Comparison of ENCODE assay signal across 21 mouse cellular contexts in genomic region chr3:146683095-146683494, GRCm38 (mm10). TPM values are rescaled to one million over a fixed set of nuclear protein-coding genes. Genes with fewer than 3 reads are reported as not detected.
DNase-seq lines count a peak whose midpoint lies in the region; ATAC-seq and TF ChIP-seq lines count a peak whose summit lies in the region.
"Had no signal": no experiment of that assay in that cellular context is flagged by ENCODE, and none has a peak within 500 bp of the region (broad histone marks: within the 10 kb centered on the region; RNA-seq: fewer than 3 reads in every experiment).

No protein-coding gene starts in this region.

- H3K4me2 ChIP-seq in intestine, embryonic 15.5 days (replicated peaks), result 0 out of 2 replicates have a peak overlapping the region, but pooled peaks have one; percentile 62
- H3K4me2 ChIP-seq in intestine, postnatal 0 days (replicated peaks; ENCODE audit: low read depth), result no peak overlapping the region; the same call in 1 of the 2 replicates
- peak overlapping the region; percentile 58 for H3K4me2 ChIP-seq in limb, embryonic 13.5 days (replicated peaks)

- intact Hi-C loops in heart, adult 2 months (cut with DNase I), result loop anchor here (5.0 kb wide), 1 partner anchor 84 kb away; no protein-coding TSS in a partner anchor
- intact Hi-C loops in heart, postnatal 14 days (cut with DNase I), result loop anchor here (10.0 kb wide), 1 partner anchor 118 kb away; no protein-coding TSS in a partner anchor
- intact Hi-C loops in left cerebral cortex, adult 2 months (cut with DNase I), result no loop called here

- TF ChIP-seq POLR2A in heart, adult 2 months (IDR thresholded peaks at IDR 0.05; ENCODE audit: insufficient read depth, low read depth, low read length), result no peak

- TF ChIP-seq EP300 in heart, adult 2 months (IDR thresholded peaks at IDR 0.05; ENCODE audit: insufficient read depth, low read depth, low read length), result no peak

- H3K36me3 ChIP-seq in heart, adult 2 months (ENCODE audit: control insufficient read depth, insufficient read depth, low read length), result no peaks in the 10 kb centered on the region
- no peaks in the 10 kb centered on the region for H3K36me3 ChIP-seq in intestine, embryonic 15.5 days
- H3K36me3 ChIP-seq in intestine, postnatal 0 days (ENCODE audit: control insufficient read depth, insufficient read depth), result no peaks in the 10 kb centered on the region
- no peaks in the 10 kb centered on the region for H3K36me3 ChIP-seq in limb, embryonic 13.5 days
- H3K36me3 ChIP-seq: hindbrain, embryonic 10.5 days had no signal

- H3K9me3 ChIP-seq in intestine, embryonic 15.5 days, result no peaks in the 10 kb centered on the region
- no peaks in the 10 kb centered on the region for H3K9me3 ChIP-seq in intestine, postnatal 0 days (ENCODE audit: control insufficient read depth)
- no peaks in the 10 kb centered on the region for H3K9me3 ChIP-seq in limb, embryonic 13.5 days
- H3K9me3 ChIP-seq: hindbrain, embryonic 10.5 days had no signal

- H3K4me1 ChIP-seq in heart, adult 2 months (ENCODE audit: control insufficient read depth, insufficient read depth, low read length), result peaks cover 1% of the 10 kb centered on the region
- peaks cover 5% of the 10 kb centered on the region; the same call in 1 of the 2 replicates for H3K4me1 ChIP-seq in intestine, embryonic 15.5 days (replicated peaks)
- H3K4me1 ChIP-seq in intestine, postnatal 0 days (replicated peaks; ENCODE audit: control insufficient read depth, insufficient read depth, low read length), result peaks cover 3% of the 10 kb centered on the region; the same call in 1 of the 2 replicates
- H3K4me1 ChIP-seq in limb, embryonic 13.5 days, result peaks cover 28% of the 10 kb centered on the region

- WGBS in heart, adult 2 months, result 48% methylated on average over 2 of the region's 2 CpGs
- 85% methylated on average over 2 of the region's 2 CpGs for WGBS in intestine, embryonic 15.5 days
- WGBS in intestine, postnatal 0 days, result 72% methylated on average over 2 of the region's 2 CpGs
- 58% methylated on average over 2 of the region's 2 CpGs for WGBS in limb, embryonic 13.5 days

- H3K9ac ChIP-seq in heart, adult 2 months (ENCODE audit: low read depth, low read length), result no peak overlapping the region
- H3K9ac ChIP-seq in intestine, embryonic 15.5 days, result no peak overlapping the region
- H3K9ac ChIP-seq in intestine, postnatal 0 days (ENCODE audit: low read depth, low read length), result no peak overlapping the region
- H3K9ac ChIP-seq in limb, embryonic 13.5 days, result no peak overlapping the region
- H3K9ac ChIP-seq: liver, embryonic 14.5 days had no signal

- H3K4me3 ChIP-seq in heart, adult 2 months, result no peak overlapping the region
- no peak overlapping the region for H3K4me3 ChIP-seq in intestine, embryonic 15.5 days (replicated peaks)
- no peak overlapping the region for H3K4me3 ChIP-seq in intestine, postnatal 0 days (ENCODE audit: low read depth, low read length)
- H3K4me3 ChIP-seq in limb, embryonic 13.5 days, result no peak overlapping the region
- H3K4me3 ChIP-seq in left cerebral cortex, adult 2 months, result no peak overlapping the region
- H3K4me3 ChIP-seq: hindbrain, embryonic 10.5 days had no signal

- no peak for TF ChIP-seq CTCF in heart, adult 2 months (IDR thresholded peaks at IDR 0.05)
- no peak for TF ChIP-seq CTCF in intestine, postnatal 0 days (IDR thresholded peaks at IDR 0.05; ENCODE audit: low read depth)
- TF ChIP-seq CTCF in left cerebral cortex, adult 2 months (IDR thresholded peaks at IDR 0.05), result no peak

- H3K27ac ChIP-seq in heart, adult 2 months, result peak overlapping the region; percentile 55
- no peak overlapping the region for H3K27ac ChIP-seq in intestine, embryonic 15.5 days
- H3K27ac ChIP-seq in intestine, postnatal 0 days (ENCODE audit: low read depth, low read length), result no peak overlapping the region
- H3K27ac ChIP-seq in limb, embryonic 13.5 days, result no peak overlapping the region; the same call in 1 of the 2 replicates
- no peak overlapping the region for H3K27ac ChIP-seq in left cerebral cortex, adult 2 months
- H3K27ac ChIP-seq: hindbrain, embryonic 10.5 days; kidney, postnatal 0 days; liver, embryonic 14.5 days had no signal

- ATAC-seq in intestine, embryonic 15.5 days, result no peak
- ATAC-seq in intestine, postnatal 0 days, result no peak
- peak; percentile 14 for ATAC-seq in CD4-positive, CD25-positive, alpha-beta regulatory T cell, adult 4 months
- no peak for ATAC-seq in limb, embryonic 13.5 days (ENCODE audit: low FRiP score, low read depth)

- no peak for DNase-seq in heart, adult 2 months
- no peak for DNase-seq in heart, postnatal 14 days
- no peak for DNase-seq in left cerebral cortex, adult 2 months (ENCODE audit: extremely low spot score in 1 of 2, low spot score in 2 of 2)
- DNase-seq: adrenal gland, adult 8-10 months; B cell, adult 2 months; cerebellum, adult 18-20 months; lung, postnatal 36 days had no signal

- no peaks in the 10 kb centered on the region; the same call in 1 of the 2 replicates for H3K27me3 ChIP-seq in heart, adult 2 months (ENCODE audit: control insufficient read depth, insufficient read depth, low read length)
- no peaks in the 10 kb centered on the region for H3K27me3 ChIP-seq in intestine, embryonic 15.5 days (replicated peaks)
- H3K27me3 ChIP-seq in intestine, postnatal 0 days (replicated peaks; ENCODE audit: control insufficient read depth, insufficient read depth, low read length), result no peaks in the 10 kb centered on the region; the same call in 1 of the 2 replicates
- no peaks in the 10 kb centered on the region for H3K27me3 ChIP-seq in limb, embryonic 13.5 days

- no peaks in the 10 kb centered on the region for H3K79me2 ChIP-seq in heart, adult 2 months (replicated peaks; ENCODE audit: control insufficient read depth, insufficient read depth, low read length)

RNA-seq across cellular contexts. Expression of gene Samd13, which starts 2.3 kb away (rescaled TPM):
- 1 to 10 TPM; 1.9 to 2.1 TPM for total RNA-seq in heart, adult 2 months (2021)
- polyA plus RNA-seq in heart, adult 2 months (2012; rRNA removed), result 1.0 and 1.1 TPM in 2 replicates
- total RNA-seq in heart, postnatal 14 days (2021), result 1 to 10 TPM; 1.4 to 2.6 TPM
- 0.53 and 0.59 TPM in 2 replicates for polyA plus RNA-seq in intestine, embryonic 15.5 days (2015; fragmentation: Nextera tagmentation; extraction: Ambion mirVana)
- polyA plus RNA-seq in intestine, postnatal 0 days (2015; fragmentation: Nextera tagmentation; extraction: Ambion mirVana), result 0.07 and 0.14 TPM in 2 replicates
- under 1 TPM in 1 of 2 experiments, not detected in 1; 0.52 TPM for polyA plus RNA-seq in CD4-positive, CD25-positive, alpha-beta regulatory T cell, adult 4 months (2017; shearing (Covaris generic))
- polyA plus RNA-seq in limb, embryonic 13.5 days (2015; fragmentation: Nextera tagmentation; extraction: Ambion mirVana), result 1.4 and 1.9 TPM in 2 replicates
- total RNA-seq in left cerebral cortex, adult 2 months (2021), result under 1 TPM; 0.28 to 0.45 TPM

RNA-seq across cellular contexts. Expression of gene 4930503B20Rik, which starts 32.0 kb away (rescaled TPM):
- total RNA-seq in heart, adult 2 months (2021), result not detected
- polyA plus RNA-seq in heart, adult 2 months (2012; rRNA removed), result 0.09 and 0.16 TPM in 2 replicates
- under 1 TPM in 1 of 2 experiments, not detected in 1; 0.15 TPM for total RNA-seq in heart, postnatal 14 days (2021)
- polyA plus RNA-seq in intestine, embryonic 15.5 days (2015; fragmentation: Nextera tagmentation; extraction: Ambion mirVana), result not detected in 2 replicates
- polyA plus RNA-seq in intestine, postnatal 0 days (2015; fragmentation: Nextera tagmentation; extraction: Ambion mirVana), result not detected in 2 replicates
- polyA plus RNA-seq in CD4-positive, CD25-positive, alpha-beta regulatory T cell, adult 4 months (2017; shearing (Covaris generic)), result not detected
- not detected in 2 replicates for polyA plus RNA-seq in limb, embryonic 13.5 days (2015; fragmentation: Nextera tagmentation; extraction: Ambion mirVana)
- total RNA-seq in left cerebral cortex, adult 2 months (2021), result not detected
- total RNA-seq: adrenal gland, adult 8-10 months; gastrocnemius, adult 18-20 months; layer of hippocampus, adult 2 months had no signal
- polyA plus RNA-seq: forebrain, embryonic 14.5 days; G1E; hindbrain, embryonic 10.5 days; inflammation-experienced regulatory T-cells, adult 6 months; kidney, postnatal 0 days; liver, embryonic 14.5 days; midbrain, embryonic 11.5 days; spleen, adult 2 months had no signal
